Mouse (Mus musculus): ENCODE data around the gene Olfr33.

Gene Olfr33

GRCm38 (mm10) chr7:102718970-102719369, at the start of gene Olfr33:
Gene Olfr33 (minus strand): TSS chr7:102719070.
- DNase-seq (ENCODE audit: low read depth, low spot score), result no peak

GRCm38 (mm10) chr7:102759266-102759665, 40.4 kb upstream of the Olfr33 start, which contains the start of the genes Olfr560 and Olfr78:
Gene Olfr560 (minus strand): TSS chr7:102759366.
Gene Olfr78 (minus strand): TSS chr7:102759471.
- no peak for DNase-seq (ENCODE audit: low read depth, low spot score)

GRCm38 (mm10) chr7:102752086-102752485, 33.2 kb upstream of the Olfr33 start:
- DNase-seq (ENCODE audit: low read depth, low spot score), result no peak

GRCm38 (mm10) chr7:102737705-102738104, 18.8 kb upstream of the Olfr33 start:
- DNase-seq (ENCODE audit: low read depth, low spot score), result no peak

GRCm38 (mm10) chr7:102733793-102734192, 14.9 kb upstream of the Olfr33 start:
- DNase-seq (ENCODE audit: low read depth, low spot score), result no peak

- DNase-seq (ENCODE audit: low read depth, low spot score), result no peak
These were observed 8.5 kb upstream of the Olfr33 start, which contains the start of gene Olfr559 for GRCm38 (mm10) chr7:102727391-102727790. Gene Olfr559 (minus strand): TSS chr7:102727491.

- DNase-seq (ENCODE audit: low read depth, low spot score), result no peak
These were observed 17.0 kb downstream of the Olfr33 start, which contains the start of gene Olfr558 for GRCm38 (mm10) chr7:102701915-102702314. Gene Olfr558 (plus strand): TSS chr7:102702215.

GRCm38 (mm10) chr7:102698461-102698860, 20.4 kb downstream of the Olfr33 start:
- DNase-seq (ENCODE audit: low read depth, low spot score), result no peak

- DNase-seq (ENCODE audit: low read depth, low spot score), result peak; percentile 22
These were observed 23.3 kb downstream of the Olfr33 start, which contains the start of gene Olfr557 for GRCm38 (mm10) chr7:102695358-102696125. Gene Olfr557 (plus strand): TSS chr7:102695910.

- peak; percentile 16 for DNase-seq (ENCODE audit: low read depth, low spot score)
These were observed 31.8 kb downstream of the Olfr33 start, which contains the start of gene Trim68 for GRCm38 (mm10) chr7:102686944-102687501. Gene Trim68 (minus strand): TSS chr7:102687327.

- no peak for DNase-seq (ENCODE audit: low read depth, low spot score)
These were observed 37.0 kb downstream of the Olfr33 start for GRCm38 (mm10) chr7:102681916-102682315.

GRCm38 (mm10) chr7:102676225-102676624, 42.6 kb downstream of the Olfr33 start:
- DNase-seq (ENCODE audit: low read depth, low spot score), result no peak

GRCm38 (mm10) chr7:102665378-102665777, 53.5 kb downstream of the Olfr33 start:
- DNase-seq (ENCODE audit: low read depth, low spot score), result no peak

GRCm38 (mm10) chr7:102664599-102664998, 54.3 kb downstream of the Olfr33 start, which contains the start of gene Olfr556:
Gene Olfr556 (plus strand): TSS chr7:102664899.
- DNase-seq (ENCODE audit: low read depth, low spot score), result no peak
